Mouse (Mus musculus): Measurements from ENCODE around the gene Fam71b. TPM values are rescaled to one million over a fixed set of nuclear protein-coding genes. Genes with fewer than 3 reads are reported as not detected.

Gene Fam71b
- polyA plus RNA-seq, 1 experiment, result 203 TPM

GRCm38 (mm10) chr11:46384925-46385324 is 11.4 kb upstream of the Fam71b start:
- no peak for TF ChIP-seq POLR2A (IDR thresholded peaks at IDR 0.05; ENCODE audit: control insufficient read depth, low read depth, low read length)
- TF ChIP-seq CTCF (IDR thresholded peaks at IDR 0.05; ENCODE audit: control insufficient read depth, insufficient read depth, insufficient replicate concordance, low read depth, low read length), result no peak
- Histone ChIP-seq H3K4me3 (ENCODE audit: control insufficient read depth, low read depth, low read length) (no peak overlapping the region), H3K27ac (ENCODE audit: control insufficient read depth, insufficient read depth, low read depth, low read length) (no peak overlapping the region), H3K27me3 (ENCODE audit: control insufficient read depth, insufficient read depth, low read length) (no peaks in the 10 kb centered on the region), H3K4me1 (ENCODE audit: control insufficient read depth, insufficient read depth, low read length) (no peaks in the 10 kb centered on the region), H3K36me3 (ENCODE audit: control insufficient read depth, insufficient read depth, low read length) (no peaks in the 10 kb centered on the region)

GRCm38 (mm10) chr11:46386556-46386955 is 9.8 kb upstream of the Fam71b start:
- TF ChIP-seq POLR2A (IDR thresholded peaks at IDR 0.05; ENCODE audit: control insufficient read depth, low read depth, low read length) (no peak), CTCF (IDR thresholded peaks at IDR 0.05; ENCODE audit: control insufficient read depth, insufficient read depth, insufficient replicate concordance, low read depth, low read length) (no peak)
- no peaks in the 10 kb centered on the region for H3K27me3 ChIP-seq (ENCODE audit: control insufficient read depth, insufficient read depth, low read length)
- no peaks in the 10 kb centered on the region for H3K4me1 ChIP-seq (ENCODE audit: control insufficient read depth, insufficient read depth, low read length)
- no peak overlapping the region for H3K4me3 ChIP-seq (ENCODE audit: control insufficient read depth, low read depth, low read length)
- no peak overlapping the region for H3K27ac ChIP-seq (ENCODE audit: control insufficient read depth, insufficient read depth, low read depth, low read length)
- no peaks in the 10 kb centered on the region for H3K36me3 ChIP-seq (ENCODE audit: control insufficient read depth, insufficient read depth, low read length)

GRCm38 (mm10) chr11:46387061-46387460 is 9.3 kb upstream of the Fam71b start:
- Histone ChIP-seq H3K4me1 (ENCODE audit: control insufficient read depth, insufficient read depth, low read length) (no peaks in the 10 kb centered on the region), H3K27ac (ENCODE audit: control insufficient read depth, insufficient read depth, low read depth, low read length) (no peak overlapping the region), H3K27me3 (ENCODE audit: control insufficient read depth, insufficient read depth, low read length) (no peaks in the 10 kb centered on the region), H3K4me3 (ENCODE audit: control insufficient read depth, low read depth, low read length) (no peak overlapping the region), H3K36me3 (ENCODE audit: control insufficient read depth, insufficient read depth, low read length) (no peaks in the 10 kb centered on the region)
- TF ChIP-seq CTCF (IDR thresholded peaks at IDR 0.05; ENCODE audit: control insufficient read depth, insufficient read depth, insufficient replicate concordance, low read depth, low read length), result no peak
- TF ChIP-seq POLR2A (IDR thresholded peaks at IDR 0.05; ENCODE audit: control insufficient read depth, low read depth, low read length), result no peak

GRCm38 (mm10) chr11:46388438-46388837 is 7.9 kb upstream of the Fam71b start:
- Histone ChIP-seq H3K36me3 (ENCODE audit: control insufficient read depth, insufficient read depth, low read length) (no peaks in the 10 kb centered on the region), H3K27ac (ENCODE audit: control insufficient read depth, insufficient read depth, low read depth, low read length) (no peak overlapping the region), H3K27me3 (ENCODE audit: control insufficient read depth, insufficient read depth, low read length) (no peaks in the 10 kb centered on the region), H3K4me1 (ENCODE audit: control insufficient read depth, insufficient read depth, low read length) (no peaks in the 10 kb centered on the region), H3K4me3 (ENCODE audit: control insufficient read depth, low read depth, low read length) (no peak overlapping the region)
- TF ChIP-seq CTCF (IDR thresholded peaks at IDR 0.05; ENCODE audit: control insufficient read depth, insufficient read depth, insufficient replicate concordance, low read depth, low read length), result no peak
- TF ChIP-seq POLR2A (IDR thresholded peaks at IDR 0.05; ENCODE audit: control insufficient read depth, low read depth, low read length), result no peak

- H3K27me3 ChIP-seq (ENCODE audit: control insufficient read depth, insufficient read depth, low read length), result no peaks in the 10 kb centered on the region
- H3K36me3 ChIP-seq (ENCODE audit: control insufficient read depth, insufficient read depth, low read length), result no peaks in the 10 kb centered on the region
- no peak within 1 kb of the TSS for H3K4me3 ChIP-seq (ENCODE audit: control insufficient read depth, low read depth, low read length)
- no peak within 1 kb of the TSS for H3K27ac ChIP-seq (ENCODE audit: control insufficient read depth, insufficient read depth, low read depth, low read length)
- no peaks in the 10 kb centered on the region for H3K4me1 ChIP-seq (ENCODE audit: control insufficient read depth, insufficient read depth, low read length)
- TF ChIP-seq POLR2A (IDR thresholded peaks at IDR 0.05; ENCODE audit: control insufficient read depth, low read depth, low read length), result no peak
- TF ChIP-seq CTCF (IDR thresholded peaks at IDR 0.05; ENCODE audit: control insufficient read depth, insufficient read depth, insufficient replicate concordance, low read depth, low read length), result no peak
These were observed 6.8 kb upstream of the Fam71b start, which contains the start of gene Itk for GRCm38 (mm10) chr11:46389336-46390117. Gene Itk, minus strand, starts transcription at chr11:46389515.

- Histone ChIP-seq H3K4me3 (ENCODE audit: control insufficient read depth, low read depth, low read length) (no peak overlapping the region), H3K27me3 (ENCODE audit: control insufficient read depth, insufficient read depth, low read length) (no peaks in the 10 kb centered on the region), H3K4me1 (ENCODE audit: control insufficient read depth, insufficient read depth, low read length) (no peaks in the 10 kb centered on the region), H3K27ac (ENCODE audit: control insufficient read depth, insufficient read depth, low read depth, low read length) (no peak overlapping the region), H3K36me3 (ENCODE audit: control insufficient read depth, insufficient read depth, low read length) (no peaks in the 10 kb centered on the region)
- TF ChIP-seq CTCF (IDR thresholded peaks at IDR 0.05; ENCODE audit: control insufficient read depth, insufficient read depth, insufficient replicate concordance, low read depth, low read length) (no peak), POLR2A (IDR thresholded peaks at IDR 0.05; ENCODE audit: control insufficient read depth, low read depth, low read length) (no peak)
These were observed 5.7 kb upstream of the Fam71b start for GRCm38 (mm10) chr11:46390621-46391020.

GRCm38 (mm10) chr11:46392890-46393289 is 3.5 kb upstream of the Fam71b start:
- Histone ChIP-seq H3K4me1 (ENCODE audit: control insufficient read depth, insufficient read depth, low read length) (no peaks in the 10 kb centered on the region; the same call in 1 of the 2 replicates), H3K27ac (ENCODE audit: control insufficient read depth, insufficient read depth, low read depth, low read length) (no peak overlapping the region), H3K27me3 (ENCODE audit: control insufficient read depth, insufficient read depth, low read length) (no peaks in the 10 kb centered on the region), H3K36me3 (ENCODE audit: control insufficient read depth, insufficient read depth, low read length) (no peaks in the 10 kb centered on the region), H3K4me3 (ENCODE audit: control insufficient read depth, low read depth, low read length) (no peak overlapping the region)
- TF ChIP-seq CTCF (IDR thresholded peaks at IDR 0.05; ENCODE audit: control insufficient read depth, insufficient read depth, insufficient replicate concordance, low read depth, low read length) (no peak), POLR2A (IDR thresholded peaks at IDR 0.05; ENCODE audit: control insufficient read depth, low read depth, low read length) (no peak)

All from testis, adult 2 months (tissue).